Mouse (Mus musculus): ENCODE results near the gene Prl4a1.
"Not testable (repeated sequence)": the region's sequence is repeated elsewhere in the genome, so short reads cannot be mapped to it uniquely, and the experiment has no call there.

Prl4a1 gene

DNA sequence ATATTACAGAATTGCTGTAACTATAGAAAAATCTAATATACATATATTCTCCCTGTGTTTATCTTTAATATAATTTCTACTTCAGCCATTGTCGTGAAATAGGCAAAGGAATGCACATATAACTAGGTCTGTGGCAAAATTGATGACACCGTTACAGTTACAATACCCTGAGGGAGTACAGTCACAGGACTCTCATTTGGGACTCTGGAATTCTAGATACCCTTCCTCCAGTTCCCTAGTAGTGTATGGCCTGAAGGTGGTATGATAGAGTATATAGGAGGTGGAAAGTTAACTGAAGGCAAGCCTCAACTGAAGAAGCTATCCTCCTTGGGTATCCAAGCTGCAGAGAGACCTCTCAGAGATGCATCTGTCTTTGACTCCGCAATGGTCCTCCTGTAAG, at the start of gene Prl4a1:
Gene Prl4a1 (plus strand): TSS at position 301 of the 400 bp plus-strand sequence.
- no peak for DNase-seq (ENCODE audit: low read depth, low spot score)

- no peak for DNase-seq (ENCODE audit: low read depth, low spot score)
Measured at GRCm38 (mm10) chr13:27972931-27973330, 43.1 kb upstream of the Prl4a1 start.

DNA sequence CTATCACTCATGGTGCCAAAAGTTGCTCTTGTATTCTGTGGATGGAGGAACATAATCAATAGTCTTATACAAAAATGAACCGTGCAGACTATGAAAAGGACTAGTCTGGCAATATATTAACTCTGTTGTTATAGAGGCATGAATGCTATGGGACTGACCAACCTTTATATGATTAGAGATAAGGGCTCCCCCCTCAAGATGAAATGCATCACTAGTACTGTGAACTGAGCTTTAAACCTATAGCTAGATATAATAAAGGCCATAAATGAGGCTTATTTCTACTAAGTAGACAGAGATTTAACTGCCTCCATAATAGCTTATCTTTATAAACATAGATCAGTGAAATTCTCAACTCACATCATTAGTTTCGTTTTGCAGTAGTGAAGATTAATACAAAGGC, 41.7 kb upstream of the Prl4a1 start:
- DNase-seq (ENCODE audit: low read depth, low spot score): not testable (repeated sequence)

DNA sequence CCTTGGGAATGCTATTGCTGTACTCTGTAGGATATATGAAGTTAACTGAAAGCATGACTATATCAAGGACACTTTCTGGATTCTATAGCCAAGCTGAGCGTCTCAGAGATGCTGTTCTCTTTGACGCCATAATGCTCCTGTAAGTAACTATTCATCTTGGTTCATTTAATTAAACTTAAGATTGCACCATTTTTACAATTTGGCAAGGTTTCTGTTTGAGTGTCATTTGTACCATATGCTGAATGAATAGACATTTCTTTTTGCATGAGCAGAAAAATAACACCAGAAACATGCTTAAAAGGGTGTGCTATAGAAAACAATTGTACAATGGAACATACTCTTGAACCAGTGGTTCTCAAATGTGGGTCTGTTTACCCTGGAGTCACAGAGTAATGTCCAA, 38.4 kb upstream of the Prl4a1 start:
- no peak for DNase-seq (ENCODE audit: low read depth, low spot score)

GRCm38 (mm10) chr13:27996557-27996956, 19.5 kb upstream of the Prl4a1 start:
- not testable (repeated sequence) for DNase-seq (ENCODE audit: low read depth, low spot score)

- DNase-seq (ENCODE audit: low read depth, low spot score): no peak
Measured at GRCm38 (mm10) chr13:28029330-28029729, 13.3 kb downstream of the Prl4a1 start.

DNA sequence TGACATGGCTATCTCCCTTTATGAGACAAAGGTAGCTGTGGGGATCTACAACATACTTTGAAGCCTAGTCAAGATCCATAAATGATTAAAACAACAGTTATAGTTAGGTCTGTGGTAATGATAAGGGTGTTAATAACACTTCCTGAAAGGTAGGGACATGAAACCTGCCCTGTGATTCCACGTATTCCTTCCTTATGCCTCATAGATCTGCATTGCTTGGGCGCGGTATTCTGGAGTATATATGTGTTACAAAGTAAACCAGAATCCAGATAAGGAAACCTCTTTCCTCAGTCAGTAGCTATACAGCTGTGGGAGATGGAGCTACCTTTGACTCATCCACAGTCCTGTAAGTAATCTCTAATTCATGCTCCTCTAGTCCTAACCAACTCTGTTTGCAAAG, 53.3 kb downstream of the Prl4a1 start:
- no peak for DNase-seq (ENCODE audit: low read depth, low spot score)

Data from ZHBTc4 (cell line).